Mouse (Mus musculus) mesoderm, embryonic 11.5 days (tissue): ENCODE measurements around the gene Rab5b.
"Not testable (repeated sequence)": the region's sequence is repeated elsewhere in the genome, so short reads cannot be mapped to it uniquely, and the experiment has no call there.

ENCODE experiments used
- DNase-seq: peaks from one replicate; pipeline ENCODE4 v3.0.0-alpha.2; 2012; ENCODE audit warnings: low read depth, low spot score

Rab5b gene

GRCm38 (mm10) chr10:128645111-128646011 is 50.7 kb downstream of the Rab5b start, which contains the start of gene Ikzf4:
Ikzf4 (minus strand) TSS chr10:128645991.
- peak; percentile 60 for DNase-seq

GRCm38 (mm10) chr10:128642749-128643148 is 53.3 kb downstream of the Rab5b start:
- DNase-seq, result no peak

DNA sequence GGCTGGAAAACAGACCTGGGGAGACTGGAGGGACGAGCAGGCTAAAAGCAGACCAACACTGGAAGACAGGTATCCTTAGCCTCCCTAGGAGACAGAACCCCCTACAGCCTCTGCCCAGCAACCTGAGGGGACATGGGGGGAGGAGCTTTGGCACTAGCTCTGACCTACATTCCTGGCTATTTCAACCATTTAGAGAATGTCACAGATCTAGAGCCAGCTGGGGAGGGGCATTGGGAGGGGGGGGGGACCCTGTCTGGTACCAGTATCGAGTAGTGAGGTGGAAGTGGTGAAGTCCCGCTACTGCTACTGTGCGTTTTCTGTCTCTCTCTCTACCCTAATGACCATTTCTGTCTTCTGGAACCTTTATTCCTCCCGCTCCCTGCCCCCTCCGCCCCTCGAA is 54.2 kb downstream of the Rab5b start:
- DNase-seq, result no peak

- DNase-seq, result no peak
Measured at GRCm38 (mm10) chr10:128640891-128641290, 55.2 kb downstream of the Rab5b start.

DNA sequence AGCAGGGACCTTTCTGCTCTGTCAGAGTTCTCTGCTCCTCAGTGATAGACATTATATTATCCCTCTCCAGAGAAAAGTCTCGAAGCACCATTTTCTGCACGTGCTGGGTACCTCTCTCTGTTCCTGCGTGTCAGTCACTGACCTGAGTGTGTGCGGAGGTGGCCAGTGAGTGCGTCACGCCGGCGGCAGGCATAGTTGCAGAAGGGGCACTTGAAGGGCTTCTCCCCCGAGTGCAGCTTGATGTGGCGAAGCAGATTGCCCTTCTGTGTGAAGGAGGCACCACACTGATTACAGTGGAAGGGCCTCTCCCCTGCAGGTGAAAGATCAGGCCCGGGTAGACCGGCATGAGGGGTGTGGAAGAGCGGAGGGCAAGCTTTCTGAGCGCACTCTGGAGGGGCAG is 56.1 kb downstream of the Rab5b start:
- DNase-seq, result no peak

DNA sequence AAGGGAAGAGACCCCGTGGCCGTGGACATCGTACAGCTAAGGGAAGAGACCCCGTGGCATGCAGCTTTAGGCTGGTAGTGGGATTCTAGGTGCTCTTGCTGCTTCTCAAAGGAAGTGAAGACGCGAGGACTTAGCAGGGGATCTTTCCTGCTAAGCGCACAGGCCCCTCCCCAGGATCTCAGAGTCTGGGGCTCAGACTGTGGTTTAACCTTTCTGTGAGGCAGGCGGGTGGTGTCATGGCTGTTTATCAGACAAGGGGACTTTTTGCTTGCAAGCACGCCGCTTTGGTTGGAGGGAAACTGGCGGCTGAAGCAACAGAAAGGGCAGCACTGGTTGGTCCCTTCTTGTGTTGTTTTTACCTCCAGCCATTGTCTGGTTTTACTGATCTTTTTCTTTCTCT is 59.1 kb downstream of the Rab5b start:
- peak; percentile 37 for DNase-seq

GRCm38 (mm10) chr10:128636561-128636960 is 59.5 kb downstream of the Rab5b start:
- no peak for DNase-seq

- DNase-seq, result no peak
Measured at GRCm38 (mm10) chr10:128635697-128636096, 60.4 kb downstream of the Rab5b start.

DNA sequence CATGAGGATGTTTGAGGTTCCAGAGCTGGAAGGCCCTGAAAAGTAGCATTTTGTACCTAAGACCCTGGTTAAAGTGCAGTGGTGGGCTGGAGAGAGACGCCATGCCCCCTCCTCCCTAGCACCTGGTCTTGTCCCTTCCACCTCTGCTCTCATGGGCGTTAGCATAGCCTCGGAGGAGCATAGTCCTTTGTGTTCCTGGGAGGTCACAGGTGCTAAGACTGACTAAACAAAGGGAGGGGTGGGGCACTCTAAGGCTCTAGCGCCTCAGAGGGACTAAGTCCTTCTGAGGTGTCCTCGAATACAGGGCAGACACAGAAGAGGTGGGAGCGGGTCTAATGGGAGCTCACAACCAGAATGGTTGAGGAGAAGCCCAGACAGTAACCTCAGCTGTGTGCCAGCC is 64.5 kb downstream of the Rab5b start:
- DNase-seq, result no peak

DNA sequence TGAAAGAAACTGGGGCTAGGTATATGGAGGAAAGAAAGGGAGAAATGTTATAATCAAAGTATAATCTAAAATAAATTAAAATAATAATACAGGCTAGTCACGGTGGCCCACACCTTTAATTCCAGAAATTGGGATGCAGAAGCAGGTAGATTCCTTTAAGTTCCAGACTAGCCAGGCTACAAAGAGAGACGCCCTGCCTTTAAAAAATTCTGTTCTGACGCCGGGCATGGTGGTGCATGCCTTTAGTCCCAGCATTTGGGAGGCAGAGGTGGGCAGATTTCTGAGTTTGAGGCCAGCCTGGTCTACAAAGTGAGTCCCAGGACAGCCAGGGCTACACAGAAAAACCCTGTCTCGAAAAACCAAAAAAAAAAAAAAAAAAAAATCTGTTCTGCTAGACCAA is 65.8 kb downstream of the Rab5b start:
- DNase-seq, result not testable (repeated sequence)

DNA sequence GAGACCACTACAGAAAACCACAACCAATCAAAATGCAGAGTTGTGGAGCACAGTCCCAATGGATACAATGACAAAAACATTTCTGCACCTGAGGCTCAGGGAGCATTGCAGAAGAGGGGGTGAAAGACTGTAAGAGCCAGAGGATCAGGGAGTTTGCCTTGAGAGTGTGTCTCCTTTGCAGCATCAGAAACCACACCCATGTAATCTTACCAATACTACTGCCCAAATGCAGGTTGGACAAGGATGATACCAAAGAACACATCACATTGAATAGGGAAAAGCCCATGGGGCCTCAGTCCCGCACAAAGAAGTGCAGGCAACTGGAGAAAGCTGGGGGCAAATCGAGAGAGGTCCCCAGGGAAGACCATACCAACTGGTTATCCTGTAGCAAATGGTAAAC is 66.3 kb downstream of the Rab5b start:
- no peak for DNase-seq

DNA sequence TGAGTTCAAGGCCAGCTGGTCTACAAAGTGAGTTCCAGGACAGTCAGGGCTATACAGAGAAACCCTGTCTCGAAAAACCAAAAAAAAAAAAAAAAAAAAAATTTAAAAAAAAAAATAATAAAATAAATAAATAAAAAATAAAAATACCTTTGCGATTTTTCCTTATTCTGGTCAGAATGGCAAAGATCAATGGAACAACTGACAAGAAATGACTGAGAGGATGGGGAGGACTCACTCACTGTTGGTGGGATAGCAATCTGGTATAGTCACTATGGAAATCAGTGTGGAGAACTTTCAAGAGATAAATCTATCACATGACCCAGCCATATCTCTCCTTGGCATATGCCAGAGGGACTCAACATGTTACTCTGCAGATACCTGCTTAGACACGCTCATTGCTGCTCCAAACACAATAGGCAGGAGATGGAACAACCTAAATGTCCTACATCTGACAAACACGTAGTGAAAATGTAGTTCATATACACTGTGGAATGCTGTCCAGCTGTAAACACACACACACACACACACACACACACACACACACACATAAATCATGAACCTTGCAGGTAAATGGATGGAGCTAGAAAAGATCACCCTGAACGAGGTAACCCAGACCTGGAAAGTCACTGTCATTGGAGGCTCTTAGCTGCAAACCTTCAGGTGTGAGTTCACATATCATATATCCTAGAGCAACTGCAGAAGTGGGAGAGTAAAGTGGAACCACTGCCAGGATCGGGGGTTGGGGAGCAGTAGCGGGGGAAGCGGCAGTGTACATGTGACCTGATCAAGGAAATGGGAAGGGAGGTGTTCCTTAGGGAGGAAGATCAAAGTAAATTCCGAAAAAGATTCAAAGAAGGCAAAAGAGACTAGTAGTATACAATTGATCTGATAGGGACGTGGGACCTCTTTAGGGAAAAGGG is 68.4 kb downstream of the Rab5b start:
- no peak for DNase-seq
